Mouse (Mus musculus) cerebellum, postnatal 36 days (tissue): ENCODE results near the gene H3f3b.

Experiments used
- DNase-seq, 2 experiments: peaks; one replicate each; pipeline ENCODE4 v3.0.0; 2021 to 2022; ENCODE audit warnings: mixed read lengths in 2 of 2

The H3f3b gene

GRCm38 (mm10) chr11:116045173-116045572 lies 17.4 kb upstream of the H3f3b start:
- no peak for DNase-seq

- no peak for DNase-seq
Measured at GRCm38 (mm10) chr11:116043286-116043685, 15.5 kb upstream of the H3f3b start.

- DNase-seq: no peak
Measured at GRCm38 (mm10) chr11:116042372-116043138, 14.8 kb upstream of the H3f3b start.

- DNase-seq: no peak
Measured at GRCm38 (mm10) chr11:116041833-116042232, 14.1 kb upstream of the H3f3b start.

GRCm38 (mm10) chr11:116040593-116040992 lies 12.8 kb upstream of the H3f3b start:
- DNase-seq: peak; percentile 39 to 51

GRCm38 (mm10) chr11:116037826-116038225 lies 10.1 kb upstream of the H3f3b start:
- DNase-seq: no peak

GRCm38 (mm10) chr11:116036671-116037070 lies 8.9 kb upstream of the H3f3b start:
- no peak for DNase-seq

- no peak for DNase-seq
Measured at GRCm38 (mm10) chr11:116034584-116034983, 6.8 kb upstream of the H3f3b start.

GRCm38 (mm10) chr11:116030898-116031845 lies 3.4 kb upstream of the H3f3b start:
- DNase-seq: no peak

GRCm38 (mm10) chr11:116030088-116030897 lies 2.5 kb upstream of the H3f3b start, which contains the start of gene Unk:
Unk (plus strand) TSS chr11:116030322.
- DNase-seq: peak; percentile 98 to 99

GRCm38 (mm10) chr11:116029086-116029865 lies 1.5 kb upstream of the H3f3b start:
- no peak for DNase-seq

- no peak for DNase-seq
Measured at GRCm38 (mm10) chr11:116028177-116028865, 559 bp upstream of the H3f3b start.

GRCm38 (mm10) chr11:116025056-116025845 lies 2.5 kb downstream of the H3f3b start:
- DNase-seq: peak in 1 of 2 experiments; percentile 40

- peak; percentile 94 to 95 for DNase-seq
Measured at GRCm38 (mm10) chr11:116024356-116024808, 3.4 kb downstream of the H3f3b start.

GRCm38 (mm10) chr11:116023771-116024355 lies 3.9 kb downstream of the H3f3b start:
- peak; percentile 84 to 87 for DNase-seq

GRCm38 (mm10) chr11:116023074-116023770 lies 4.5 kb downstream of the H3f3b start:
- DNase-seq: peak; percentile 29 to 39

GRCm38 (mm10) chr11:116022256-116022780 lies 5.4 kb downstream of the H3f3b start:
- no peak for DNase-seq

GRCm38 (mm10) chr11:116021328-116022220 lies 6.2 kb downstream of the H3f3b start:
- DNase-seq: no peak
